Mouse (Mus musculus): ENCODE results near the gene Bhlhb9. TPM values are rescaled to one million over a fixed set of nuclear protein-coding genes. Genes with fewer than 3 reads are reported as not detected.
"Not testable (repeated sequence)": the region's sequence is repeated elsewhere in the genome, so short reads cannot be mapped to it uniquely, and the experiment has no call there.

Bhlhb9 gene
- polyA plus RNA-seq (2012; rRNA removed): 7.4 and 9.4 TPM in 2 replicates

DNA sequence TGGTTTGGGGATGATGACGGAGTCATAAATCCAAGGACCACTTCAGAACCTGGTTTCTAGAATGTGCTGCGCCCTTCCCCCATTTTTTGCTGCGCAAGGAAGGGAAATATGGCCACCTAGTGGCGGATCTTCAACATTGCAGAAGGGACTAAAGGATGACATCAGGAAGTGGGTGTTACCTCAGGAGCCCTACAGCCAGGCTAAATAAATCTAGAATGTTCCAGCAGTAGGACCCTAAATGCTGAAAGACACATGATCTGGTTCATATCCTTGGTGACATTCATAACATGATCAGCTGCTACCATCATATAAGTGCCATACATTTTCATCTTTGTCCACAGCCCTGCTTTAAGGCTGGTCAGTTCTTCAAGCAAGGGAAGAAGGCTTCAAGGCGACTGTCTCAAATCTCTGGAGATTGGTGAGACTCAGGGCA lies at the start of gene Bhlhb9:
Bhlhb9 (plus strand) TSS at position 383 of the 433 bp plus-strand sequence.
- peak; percentile 3 for DNase-seq (ENCODE audit: low read depth)

- no peak for DNase-seq (ENCODE audit: low read depth)
Observed at GRCm38 (mm10) chrX:135752832-135753231, 44.6 kb upstream of the Bhlhb9 start.

DNA sequence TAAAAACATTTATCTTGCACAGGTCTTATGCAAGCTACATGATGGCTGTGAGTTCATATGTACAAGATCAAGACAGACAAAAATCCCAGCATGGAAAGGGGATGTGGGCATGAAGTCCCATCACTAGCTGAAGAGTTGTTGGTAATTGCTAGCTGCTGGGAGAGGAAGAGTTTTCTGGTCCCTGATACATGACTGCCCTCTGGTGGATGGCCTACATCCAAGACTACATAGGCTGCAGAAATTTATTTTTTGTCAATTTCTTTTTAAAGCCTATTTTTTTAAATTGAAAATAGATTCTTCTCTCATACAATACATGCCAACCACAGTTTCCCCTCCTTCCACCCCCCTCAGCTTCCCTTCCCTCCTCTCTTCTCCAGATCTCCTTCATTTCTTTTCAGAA lies 35.7 kb upstream of the Bhlhb9 start:
- DNase-seq (ENCODE audit: low read depth): no peak

DNA sequence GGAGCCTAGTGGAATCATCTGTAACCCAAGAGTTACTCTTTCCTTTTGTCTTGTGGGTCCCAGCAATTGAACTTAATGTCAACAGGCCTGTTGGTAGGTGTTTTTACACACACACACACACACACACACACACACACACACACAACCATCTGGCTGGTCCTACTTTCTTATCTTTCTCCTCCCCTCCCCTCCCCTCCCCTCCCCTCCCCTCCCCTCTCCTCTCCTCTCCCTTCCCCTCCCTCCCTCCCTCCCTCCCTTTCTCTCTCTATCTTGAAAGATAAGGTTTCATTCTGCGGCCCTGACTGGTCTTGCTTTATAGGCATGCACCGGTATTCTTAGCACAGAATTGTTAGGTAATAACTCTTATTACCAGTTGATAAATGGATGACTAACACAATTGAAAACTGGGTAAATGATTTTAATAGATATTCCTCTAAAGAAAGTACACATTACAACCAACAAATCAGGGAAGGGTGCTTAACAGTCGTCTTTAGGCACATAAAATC lies 29.3 kb upstream of the Bhlhb9 start:
- DNase-seq (ENCODE audit: low read depth): no peak

GRCm38 (mm10) chrX:135768565-135768964 lies 28.8 kb upstream of the Bhlhb9 start:
- DNase-seq (ENCODE audit: low read depth): no peak

GRCm38 (mm10) chrX:135791536-135791935 lies 5.9 kb upstream of the Bhlhb9 start:
- no peak for DNase-seq (ENCODE audit: low read depth)

DNA sequence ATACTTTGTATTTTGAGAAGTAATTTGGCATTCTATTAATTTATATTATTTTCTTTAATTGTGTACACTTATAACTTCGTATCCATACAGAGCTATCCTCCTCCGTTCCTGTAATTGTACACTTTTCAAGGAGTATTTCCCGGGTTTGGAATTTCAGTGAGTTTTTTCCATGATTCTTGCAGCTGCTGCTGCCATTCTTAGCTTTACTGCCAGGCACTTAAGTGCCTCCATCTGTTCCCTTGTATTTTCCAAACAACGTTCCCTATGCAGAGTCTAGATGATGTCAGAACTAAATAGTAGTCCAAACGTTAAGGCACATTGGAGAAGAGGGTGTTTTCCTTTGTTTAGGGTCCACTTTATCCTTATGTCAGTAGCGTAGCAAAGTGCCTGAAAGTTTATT lies 5.1 kb upstream of the Bhlhb9 start:
- DNase-seq (ENCODE audit: low read depth): no peak

DNA sequence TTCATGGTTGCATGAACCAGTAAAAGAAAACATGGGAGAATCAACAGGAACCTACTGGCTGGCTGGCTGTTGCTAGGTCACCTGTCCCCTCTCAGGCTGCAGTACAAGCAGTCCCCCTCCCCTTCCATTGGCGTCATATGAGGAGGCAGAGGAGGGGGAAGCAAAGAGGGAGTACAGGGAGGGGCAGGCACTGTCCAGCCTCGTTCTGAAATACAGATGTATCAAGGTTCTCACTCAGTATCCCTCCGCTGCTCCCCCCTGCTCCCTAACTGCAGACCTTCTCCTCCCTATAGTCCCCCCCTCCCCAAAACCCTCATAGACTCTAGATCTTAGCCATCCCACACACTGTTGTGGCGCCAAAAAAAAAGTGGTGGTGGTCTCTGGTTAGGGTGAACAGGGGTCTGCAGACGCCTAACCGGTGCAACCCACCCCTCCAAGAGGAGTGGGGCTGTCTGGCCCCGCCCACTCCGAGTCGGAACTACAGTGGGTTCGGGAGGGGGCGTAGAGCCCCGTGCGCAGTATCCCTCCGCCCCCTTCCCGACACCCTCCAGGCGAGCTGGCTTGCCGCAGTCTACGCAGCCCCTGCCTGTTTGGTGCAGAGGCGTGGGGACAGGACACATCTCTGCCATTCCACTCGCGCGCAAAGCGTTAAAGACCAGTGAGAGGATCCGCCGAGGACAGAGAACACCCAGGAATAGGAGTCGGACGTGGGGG lies 1.6 kb upstream of the Bhlhb9 start:
- not testable (repeated sequence) for DNase-seq (ENCODE audit: low read depth)

DNA sequence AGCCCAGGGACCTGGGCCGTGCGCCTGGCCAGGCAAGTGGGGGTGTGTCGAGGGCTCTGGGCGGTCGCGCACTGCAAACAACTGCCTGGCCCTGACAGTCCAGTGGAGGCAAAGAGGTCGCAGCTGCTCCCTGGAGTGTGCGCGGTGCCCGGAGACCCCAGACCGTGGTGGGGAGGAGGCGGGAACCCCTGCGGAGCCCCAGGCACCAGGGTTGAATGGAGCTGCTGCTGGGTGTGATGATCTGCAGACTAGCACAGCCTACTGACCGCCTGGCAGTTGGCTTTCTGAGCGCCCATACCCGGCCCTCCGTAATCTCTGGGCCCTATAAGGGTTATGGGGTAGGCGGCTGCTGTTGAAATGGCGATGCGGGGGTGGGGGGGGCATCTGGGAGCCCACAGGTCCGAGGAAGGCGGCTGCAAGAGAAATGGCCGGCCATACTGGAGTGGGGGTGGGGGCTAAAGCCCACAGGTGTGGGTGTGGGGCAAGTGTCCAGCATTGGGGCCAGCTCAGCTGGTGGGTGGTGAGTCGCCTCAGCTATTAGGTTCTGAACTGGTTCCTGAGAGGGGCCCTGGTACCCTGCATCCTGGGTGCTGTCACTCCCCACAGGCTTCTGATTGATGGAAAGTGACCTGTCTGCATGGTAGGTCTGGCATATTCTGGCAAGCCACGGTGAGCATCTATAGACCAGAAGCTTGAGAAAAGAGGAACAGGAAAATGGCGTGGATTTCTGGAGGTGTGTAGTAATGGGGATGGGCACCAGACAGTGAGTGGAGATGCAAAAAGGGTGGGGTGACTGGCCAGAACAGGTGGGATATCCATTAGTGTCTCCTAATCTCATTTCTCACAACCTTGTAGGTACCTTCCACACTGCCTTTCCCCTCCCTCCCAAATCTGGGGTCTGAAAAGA lies 836 bp upstream of the Bhlhb9 start:
- DNase-seq (ENCODE audit: low read depth): not testable (repeated sequence)

- no peak for DNase-seq (ENCODE audit: low read depth)
Observed at GRCm38 (mm10) chrX:135804149-135804548, 6.8 kb downstream of the Bhlhb9 start.

DNA sequence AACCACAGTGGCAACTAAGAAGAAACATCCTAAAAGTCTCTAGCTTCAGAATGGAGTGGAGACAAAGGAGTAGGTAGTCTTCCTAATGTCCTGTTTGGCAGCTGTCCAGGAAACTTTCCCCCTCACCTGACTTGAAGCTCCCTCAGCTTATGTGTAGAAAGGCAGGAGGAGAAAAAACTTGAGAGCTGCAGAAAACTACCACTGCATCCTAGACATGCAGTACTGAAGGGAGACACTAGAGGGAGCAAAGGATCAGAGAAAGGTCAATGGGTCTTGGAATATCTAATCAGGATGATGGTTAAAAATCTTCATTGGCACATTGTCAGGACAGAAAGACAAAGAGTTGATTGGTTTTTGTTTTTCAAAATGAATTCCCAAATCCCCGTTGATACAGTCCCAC lies 8.4 kb downstream of the Bhlhb9 start:
- DNase-seq (ENCODE audit: low read depth): no peak

DNA sequence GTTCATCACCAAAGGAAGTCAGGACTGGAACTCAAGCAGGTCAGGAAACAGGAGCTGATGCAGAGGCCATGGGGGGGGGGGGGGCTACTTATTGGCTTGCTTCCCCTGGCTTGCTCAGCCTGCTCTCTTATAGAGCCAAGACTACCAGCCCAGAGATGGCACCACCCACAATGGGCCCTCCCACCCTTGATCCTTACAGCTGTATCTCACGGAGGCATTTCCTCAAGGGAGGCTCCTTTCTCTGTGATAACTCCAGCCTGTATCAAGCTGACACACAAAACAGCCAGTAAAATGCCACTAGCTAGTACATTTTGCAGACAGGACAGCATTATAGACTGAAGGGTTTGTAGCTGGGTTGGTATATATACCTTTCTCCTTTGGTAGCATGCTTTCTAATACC lies 38.5 kb downstream of the Bhlhb9 start:
- not testable (repeated sequence) for DNase-seq (ENCODE audit: low read depth)

GRCm38 (mm10) chrX:135837896-135838295 lies 40.5 kb downstream of the Bhlhb9 start:
- DNase-seq (ENCODE audit: low read depth): no peak

- DNase-seq (ENCODE audit: low read depth): not testable (repeated sequence)
Observed at GRCm38 (mm10) chrX:135838521-135839360, 41.3 kb downstream of the Bhlhb9 start, which contains the start of gene Gprasp2. TSS of gene Gprasp2 (plus strand) at chrX:135839034.

GRCm38 (mm10) chrX:135839397-135840391 lies 42.3 kb downstream of the Bhlhb9 start:
- DNase-seq (ENCODE audit: low read depth): not testable (repeated sequence)

DNA sequence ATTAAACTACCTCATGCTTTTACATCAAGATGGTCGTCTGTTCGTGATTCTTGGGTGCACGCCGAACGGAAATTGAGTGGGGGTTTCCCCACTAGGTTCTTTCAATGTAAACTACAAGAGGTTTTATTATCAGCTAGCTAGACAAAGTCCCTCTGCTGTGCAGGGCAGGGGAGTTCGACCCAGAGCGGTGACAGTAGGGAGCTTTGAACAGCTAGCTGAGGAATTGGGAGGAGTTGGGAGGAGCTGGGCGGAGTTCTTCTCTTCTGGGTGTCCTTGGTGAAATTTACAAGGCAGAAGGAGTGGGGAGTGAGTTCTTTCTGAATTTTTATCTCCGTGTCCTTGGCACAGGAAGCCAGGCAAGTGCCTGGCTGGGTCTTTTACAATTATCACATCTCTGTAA lies 69.4 kb downstream of the Bhlhb9 start:
- not testable (repeated sequence) for DNase-seq (ENCODE audit: low read depth)

DNA sequence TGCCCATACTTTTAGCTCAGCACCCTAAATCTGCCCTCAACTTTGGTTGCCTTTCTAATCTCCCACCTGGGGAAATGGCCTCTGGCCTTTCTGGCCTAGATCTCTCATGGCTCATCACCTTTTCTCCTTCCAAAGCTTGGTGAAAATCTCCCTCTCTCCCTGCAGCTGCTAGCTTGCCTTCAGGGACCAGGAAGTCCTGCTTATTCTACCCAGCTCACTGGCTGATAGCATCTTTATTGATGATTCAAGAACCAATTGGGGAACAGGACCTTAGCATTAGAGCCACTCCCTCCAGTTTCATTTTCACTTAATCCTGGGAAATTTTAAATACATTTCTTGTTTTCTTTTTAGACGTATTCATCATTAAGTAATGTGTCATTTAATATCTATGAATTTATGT lies 79.3 kb downstream of the Bhlhb9 start:
- no peak for DNase-seq (ENCODE audit: low read depth)

DNA sequence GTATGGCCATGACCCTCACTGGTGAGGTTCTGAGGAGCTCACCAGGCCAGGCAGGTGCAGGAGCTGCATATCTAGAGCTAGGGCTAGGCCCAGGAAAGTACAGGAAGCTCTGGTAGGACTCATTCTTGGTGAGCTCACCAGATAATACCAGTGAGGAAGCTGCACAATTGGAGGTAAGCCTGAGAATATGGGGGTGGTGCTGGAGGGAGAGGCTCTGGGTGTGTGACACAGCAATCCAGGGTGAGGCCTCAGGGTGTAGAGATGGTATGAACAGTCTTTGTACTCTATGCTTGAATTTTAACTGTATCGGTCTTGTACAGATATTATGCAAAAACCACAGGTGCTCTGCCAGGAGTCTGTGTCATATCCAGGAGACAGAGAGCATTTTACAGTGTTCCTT lies 82.2 kb downstream of the Bhlhb9 start:
- no peak for DNase-seq (ENCODE audit: low read depth)

GRCm38 (mm10) chrX:135885411-135886233 lies 88.2 kb downstream of the Bhlhb9 start:
- DNase-seq (ENCODE audit: low read depth): peak; percentile 0
